Mouse (Mus musculus) spleen, postnatal 10 days (tissue): ENCODE data around the gene Pde4d.

Experiments used
- DNase-seq, 2 experiments: peaks; one replicate each; pipeline ENCODE4 v3.0.0; 2021 to 2022; ENCODE audit warnings: low spot score in 2 of 2

Gene Pde4d

DNA sequence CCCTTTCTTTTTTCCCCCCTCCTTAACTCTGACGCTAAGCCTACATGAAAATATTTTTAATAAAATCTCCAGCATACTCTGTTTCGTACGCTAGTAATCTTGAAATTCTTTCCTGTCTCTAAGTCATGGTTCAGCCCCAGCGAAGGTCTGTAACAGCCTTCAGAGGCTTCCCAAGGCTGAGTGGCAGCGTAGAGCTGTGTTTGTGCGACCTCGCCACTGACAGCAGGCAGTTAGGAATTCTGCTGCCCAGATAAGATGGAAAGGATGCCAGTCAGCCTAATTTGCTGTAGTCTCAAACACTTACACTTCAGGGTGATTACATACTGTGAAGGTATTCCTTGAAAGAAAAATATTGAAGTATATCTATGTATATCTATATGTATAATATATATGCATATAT is 371.5 kb downstream of the Pde4d start:
- no peak for DNase-seq

DNA sequence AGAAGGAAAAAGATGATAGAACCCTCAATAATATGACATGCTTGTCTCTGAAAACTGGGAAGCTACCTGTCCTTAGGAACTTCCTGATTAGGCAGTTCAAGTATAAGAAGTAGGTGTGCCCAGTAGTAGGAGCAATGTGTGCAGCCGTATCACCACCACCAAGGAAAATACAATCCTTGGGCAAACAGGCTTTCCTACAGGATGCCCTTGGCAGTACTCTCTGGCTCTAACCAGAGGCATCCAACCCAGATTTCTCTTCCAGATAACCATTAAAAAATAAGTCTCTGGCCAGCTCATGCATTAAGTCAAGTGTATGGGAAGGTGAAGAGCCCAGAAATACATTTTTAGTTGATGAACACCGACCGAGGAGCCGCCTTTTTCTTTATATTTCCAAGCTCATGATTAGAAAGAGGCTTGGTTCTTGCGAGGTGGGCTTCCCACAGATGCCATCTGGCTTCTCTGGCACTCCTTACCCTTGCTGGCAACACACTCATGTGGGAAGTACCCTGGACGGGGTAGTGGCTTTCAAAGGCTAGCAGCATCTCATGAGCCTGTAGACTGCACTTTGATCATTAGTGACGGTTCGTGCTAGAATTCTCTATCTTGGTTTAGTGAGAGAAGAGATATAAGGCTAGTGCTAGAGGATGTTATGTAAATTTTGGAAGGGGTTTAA is 375.0 kb downstream of the Pde4d start:
- no peak for DNase-seq

DNA sequence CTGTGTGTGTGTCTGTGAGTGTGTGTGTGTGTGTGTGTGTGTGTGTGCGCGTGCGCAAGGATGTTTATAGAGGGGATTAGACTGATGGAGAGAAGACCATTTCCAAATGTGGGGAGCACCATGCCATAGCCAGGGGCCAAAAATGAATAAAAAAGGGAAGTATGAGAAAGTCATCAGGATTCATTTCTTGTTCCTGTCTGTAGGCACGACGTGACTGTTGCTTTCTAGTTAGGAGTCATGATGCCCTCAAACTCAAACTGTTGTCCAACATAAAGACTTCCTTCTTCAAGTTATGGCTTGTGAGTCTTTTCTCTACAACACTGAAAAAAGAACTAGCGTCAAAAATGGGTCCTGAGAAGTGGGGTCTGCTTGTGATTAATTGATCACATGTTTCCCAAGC is 375.8 kb downstream of the Pde4d start:
- DNase-seq, result no peak

DNA sequence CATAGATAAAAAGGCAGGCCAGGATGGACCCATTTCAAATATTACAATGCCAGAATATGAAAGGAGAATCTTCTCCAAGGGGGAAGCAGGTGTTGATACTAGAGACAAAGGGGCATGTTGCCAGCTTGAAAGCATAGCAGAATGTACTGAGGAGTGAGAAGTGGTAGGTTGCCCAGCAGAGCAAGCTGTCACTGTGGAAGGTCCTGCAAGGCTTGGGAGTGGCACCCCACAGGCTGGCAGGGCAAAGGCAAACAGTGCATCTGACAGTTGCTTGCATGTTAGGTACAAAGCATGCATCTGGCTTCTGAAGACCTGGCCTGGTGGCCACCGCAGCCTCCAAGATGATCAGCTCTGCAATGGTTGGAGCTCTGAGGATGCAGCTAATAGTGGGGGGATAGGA is 384.4 kb downstream of the Pde4d start:
- DNase-seq, result no peak

DNA sequence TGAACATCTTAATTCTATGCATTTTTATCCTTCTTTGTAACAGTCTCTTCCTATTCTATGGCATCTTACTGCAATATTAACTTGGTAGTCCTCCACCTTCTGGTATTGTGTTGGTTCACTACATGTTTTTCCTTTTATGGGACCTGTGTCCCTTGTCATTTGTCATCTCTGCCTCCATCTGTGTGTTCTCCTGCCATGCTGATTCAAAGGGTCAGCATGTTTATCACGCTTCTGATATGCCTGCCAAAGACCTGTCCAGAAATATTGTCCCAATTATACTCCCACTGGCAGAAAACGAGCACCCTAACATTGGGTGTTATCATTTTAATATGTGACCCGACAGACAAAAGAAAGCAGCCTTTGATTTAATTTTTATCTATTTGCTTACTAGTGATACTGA is 386.6 kb downstream of the Pde4d start:
- no peak for DNase-seq

DNA sequence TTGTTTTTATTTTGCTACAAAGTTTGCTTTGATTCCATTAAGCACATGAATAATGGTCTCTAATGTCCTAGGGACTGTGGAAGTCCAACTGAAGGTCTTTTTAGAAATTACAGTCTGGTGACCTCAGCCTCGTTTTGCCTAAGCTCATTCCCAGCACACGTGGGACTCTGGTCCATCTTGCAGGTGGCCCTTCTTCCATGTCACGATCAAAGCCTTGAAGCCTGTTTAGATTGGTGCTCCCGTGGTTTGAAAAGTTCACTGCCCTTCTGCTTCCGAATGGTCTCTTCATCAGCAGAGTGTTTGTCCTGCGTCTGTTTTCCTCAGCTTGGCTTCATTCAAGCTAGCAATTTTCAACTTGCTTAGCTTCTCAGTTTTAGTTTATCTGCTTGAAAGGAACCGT is 389.4 kb downstream of the Pde4d start:
- no peak for DNase-seq

DNA sequence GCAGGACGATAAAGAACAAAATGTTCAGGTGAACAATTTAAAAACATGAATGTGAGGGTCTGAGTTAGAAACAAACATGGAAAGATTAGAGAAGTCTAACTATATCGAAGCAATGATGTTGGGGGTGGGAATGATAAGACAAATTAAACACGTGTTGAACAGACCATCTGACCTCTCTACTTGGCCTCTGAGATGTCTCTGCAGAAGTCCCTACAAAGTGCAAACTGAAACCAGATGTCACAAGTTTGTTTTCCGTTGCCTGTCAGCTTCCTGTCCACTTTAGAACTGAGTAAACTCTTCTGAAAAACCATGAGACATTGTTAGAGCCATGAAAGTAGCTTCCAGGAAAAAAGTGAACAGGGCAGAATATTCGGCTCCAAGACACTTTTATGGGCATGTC is 404.3 kb downstream of the Pde4d start:
- DNase-seq, result no peak

DNA sequence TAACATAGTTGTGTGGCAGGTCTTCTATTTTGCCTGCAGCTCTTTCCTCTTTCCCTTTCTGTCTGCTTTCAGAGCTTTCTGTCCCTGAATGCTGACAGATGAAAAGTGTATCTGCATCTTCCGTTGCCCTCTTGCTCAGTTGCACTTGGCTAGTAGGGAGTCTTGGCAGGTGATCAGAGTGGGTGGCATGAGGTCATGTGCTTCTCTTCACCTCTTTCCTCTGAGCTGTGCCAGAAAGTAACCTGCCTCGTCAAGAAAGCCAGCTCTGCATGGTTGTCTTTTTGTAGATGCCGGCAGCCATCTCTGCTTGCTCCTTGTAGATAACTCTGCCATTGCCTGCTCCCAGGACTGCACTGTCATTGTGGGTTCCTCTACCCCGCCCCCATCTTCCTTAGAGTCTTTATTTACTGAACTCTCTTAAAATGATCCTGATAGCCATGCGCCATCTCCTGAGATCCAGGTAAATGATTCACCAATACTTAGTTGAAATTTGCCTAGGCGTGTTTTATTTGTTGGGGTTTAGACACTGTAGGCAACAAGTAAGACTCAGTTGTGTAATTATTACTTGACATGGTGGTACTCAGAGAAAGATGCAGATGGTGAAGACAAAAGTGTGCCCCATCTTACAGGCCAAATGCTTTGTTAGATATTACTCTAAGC is 407.2 kb downstream of the Pde4d start:
- DNase-seq, result no peak

DNA sequence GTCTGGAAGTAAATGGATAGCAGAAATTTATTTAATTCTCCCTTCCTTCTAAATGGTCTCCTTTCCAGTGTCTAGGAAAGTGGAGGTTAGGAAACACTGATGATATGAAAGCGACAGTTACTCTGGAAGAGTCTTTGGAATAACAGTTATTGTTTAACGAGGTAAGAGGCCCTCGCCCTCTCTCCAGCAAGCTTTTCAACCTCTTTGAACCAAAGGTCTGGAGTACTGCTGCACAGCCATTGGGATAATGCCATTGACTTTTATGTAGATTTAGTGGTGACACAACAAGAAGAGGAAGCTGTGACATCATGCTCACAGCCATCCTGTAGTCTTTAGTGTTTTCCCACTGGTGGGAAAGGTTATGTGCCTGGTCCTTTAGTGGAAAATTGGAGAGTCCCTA is 409.6 kb downstream of the Pde4d start:
- DNase-seq, result no peak

DNA sequence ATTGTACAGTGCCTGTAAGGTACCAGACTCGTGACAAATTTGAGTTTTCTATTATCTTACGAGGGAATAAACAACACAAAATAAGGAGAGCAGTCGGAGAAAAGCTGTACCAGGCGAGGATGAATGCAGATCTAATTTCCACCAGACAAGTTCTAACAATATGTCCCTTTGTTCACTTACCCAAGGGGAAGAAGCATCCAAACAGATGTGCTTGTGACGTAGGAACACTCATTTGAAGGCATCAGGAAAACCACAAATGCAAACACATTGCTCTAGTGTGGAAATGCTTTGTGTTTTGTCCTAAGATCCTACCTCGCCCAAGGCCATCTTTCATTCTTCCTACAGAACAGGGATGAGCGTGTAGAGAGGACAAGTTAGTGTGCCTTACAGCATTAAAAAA is 411.0 kb downstream of the Pde4d start:
- DNase-seq, result no peak

DNA sequence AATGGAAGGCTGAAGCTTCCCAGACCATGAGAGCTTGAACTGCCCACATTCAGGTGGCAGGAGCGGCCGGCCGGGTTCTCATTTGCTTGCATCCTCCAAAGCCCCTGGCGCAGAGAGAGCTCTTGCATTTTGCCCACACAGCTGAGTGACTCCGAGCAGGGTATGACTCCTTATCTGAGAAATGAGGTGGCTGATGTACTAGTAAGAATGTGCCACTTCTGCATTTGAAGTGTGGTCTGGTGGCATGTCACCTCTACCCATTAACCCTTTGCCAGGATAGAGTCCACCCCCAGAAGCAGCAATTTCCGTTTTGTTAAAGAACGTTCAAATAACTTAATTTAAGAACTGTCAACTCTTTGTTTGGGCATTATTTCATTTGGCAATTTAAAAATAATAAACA is 412.0 kb downstream of the Pde4d start:
- DNase-seq, result no peak

DNA sequence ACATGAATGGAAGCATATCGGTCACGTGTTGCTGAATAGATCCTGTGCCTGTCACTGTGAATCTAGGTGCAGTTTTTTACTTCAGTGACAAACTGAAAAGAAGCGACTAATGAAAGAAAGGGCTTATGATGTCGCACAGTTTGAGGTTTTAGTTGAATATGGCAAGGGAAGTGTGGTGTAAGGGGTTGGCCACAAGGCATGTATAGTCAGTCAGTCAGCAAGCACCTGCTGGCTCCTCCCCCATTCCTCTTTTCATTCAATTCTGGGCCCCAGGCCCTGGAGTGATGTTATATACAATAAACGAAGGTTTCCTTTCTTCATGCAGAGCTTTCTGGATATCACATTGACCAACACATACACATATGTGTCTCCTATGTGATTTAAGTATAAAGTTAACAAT is 412.4 kb downstream of the Pde4d start:
- no peak for DNase-seq

DNA sequence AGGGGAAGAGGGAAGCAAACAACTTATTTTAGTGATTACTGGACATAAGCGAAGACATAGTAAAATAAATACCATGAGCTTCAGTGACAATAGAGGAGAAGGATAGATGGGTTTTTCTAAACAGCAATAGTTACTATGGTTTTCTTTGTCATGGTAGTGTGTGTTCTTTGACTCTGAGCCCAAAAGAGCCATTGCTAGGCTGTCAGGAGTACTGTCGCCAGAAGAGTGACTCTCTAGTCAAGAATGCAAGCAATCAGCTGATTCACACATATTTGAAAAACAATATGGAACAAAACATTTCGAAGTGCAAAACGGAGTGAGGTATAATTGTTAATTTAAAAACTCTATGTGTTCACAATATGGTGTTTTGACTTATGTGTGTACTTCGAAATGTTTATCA is 450.4 kb downstream of the Pde4d start:
- no peak for DNase-seq

DNA sequence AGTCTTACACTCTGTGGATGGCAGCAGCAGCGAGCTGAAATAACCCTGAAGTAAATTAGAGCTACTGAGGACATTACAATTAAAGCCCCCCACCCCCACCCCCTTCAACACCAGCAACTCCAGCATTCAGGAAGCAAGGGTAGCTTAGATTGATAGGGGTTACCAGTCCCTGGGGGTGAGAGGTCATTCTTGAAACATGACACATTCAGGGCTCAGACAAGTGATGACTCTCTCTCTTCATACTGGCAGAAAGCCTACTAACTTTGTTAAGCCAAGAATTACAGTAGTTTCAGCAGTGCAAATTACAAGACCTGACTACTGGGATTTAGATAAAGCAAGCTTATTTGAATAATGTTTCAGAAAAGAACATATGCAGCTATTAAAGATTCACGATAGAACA is 455.4 kb downstream of the Pde4d start:
- DNase-seq, result no peak

DNA sequence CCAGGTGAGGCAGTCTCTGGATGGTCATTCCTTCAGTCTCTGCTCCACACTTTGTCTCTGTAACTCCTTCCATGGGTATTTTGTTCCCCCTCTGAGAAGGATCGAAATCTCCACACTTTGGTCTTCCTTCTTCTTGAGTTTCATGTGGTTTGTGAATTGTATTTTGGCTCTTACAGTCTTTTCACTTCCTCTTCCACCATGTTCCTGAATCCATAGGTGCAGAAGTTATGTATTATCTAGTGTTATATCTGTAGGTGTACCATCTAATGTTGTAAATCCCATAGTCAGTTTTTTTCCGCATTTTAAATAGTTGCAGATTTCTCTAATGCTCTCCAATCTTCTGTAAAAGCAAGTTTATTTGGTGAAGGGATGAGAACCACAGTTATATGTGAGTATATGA is 459.4 kb downstream of the Pde4d start:
- no peak for DNase-seq

DNA sequence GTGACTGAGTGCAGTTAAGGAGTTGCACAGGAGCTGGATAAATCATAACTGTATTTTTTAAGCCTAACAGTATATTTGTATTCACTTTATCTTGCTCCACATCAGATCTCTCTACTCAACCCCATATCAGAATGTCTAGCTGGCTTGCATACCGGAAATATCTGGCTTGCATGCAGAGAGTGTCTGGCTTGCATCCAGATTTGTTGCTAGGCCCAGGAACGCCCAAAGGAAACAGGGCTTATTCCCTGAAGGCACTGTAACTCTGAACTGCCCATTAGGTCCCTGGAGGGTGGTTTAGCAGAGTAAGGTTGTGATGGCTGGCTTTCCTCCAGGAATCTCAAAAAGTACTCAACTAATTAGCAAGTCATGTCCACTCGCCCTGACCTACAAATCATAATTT is 464.9 kb downstream of the Pde4d start:
- no peak for DNase-seq

DNA sequence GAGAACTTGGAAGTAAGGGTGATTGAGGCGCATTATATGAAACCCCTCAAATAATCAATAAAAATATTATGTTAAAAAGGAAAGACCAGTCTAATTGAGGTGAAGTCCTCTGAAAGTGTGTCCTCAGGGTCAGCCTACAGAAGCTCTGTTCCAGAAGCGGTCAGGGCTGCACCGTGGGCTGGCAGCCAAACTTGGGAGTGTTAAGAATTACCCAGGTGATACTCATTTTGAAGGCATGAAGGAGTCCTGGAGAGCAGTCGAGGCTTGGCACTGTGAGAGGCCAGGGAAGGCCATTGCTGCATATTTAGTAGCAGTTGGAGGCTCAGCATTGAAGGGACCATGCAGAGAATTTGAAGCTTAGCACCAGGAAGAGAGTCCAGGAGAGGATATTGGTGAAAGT is 471.4 kb downstream of the Pde4d start:
- DNase-seq, result no peak

DNA sequence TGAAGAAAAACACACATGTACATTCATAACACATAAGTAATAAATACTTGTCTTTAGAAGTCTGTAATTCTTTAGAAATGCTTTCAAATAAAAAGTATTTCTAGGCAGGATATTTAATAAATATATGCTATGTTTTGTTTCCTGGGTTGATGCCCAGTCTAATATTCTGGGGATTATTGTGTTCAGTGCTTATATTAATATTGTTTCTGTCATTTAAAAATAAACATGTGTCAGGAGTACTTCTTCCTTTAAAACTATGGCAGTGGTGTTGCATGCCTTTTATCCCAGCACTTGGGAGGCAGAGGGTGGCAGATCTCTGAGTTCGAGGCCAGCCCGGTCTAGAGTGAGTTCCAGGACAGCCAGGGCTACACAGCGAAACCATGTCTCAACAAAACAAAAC is 485.1 kb downstream of the Pde4d start:
- DNase-seq, result no peak

DNA sequence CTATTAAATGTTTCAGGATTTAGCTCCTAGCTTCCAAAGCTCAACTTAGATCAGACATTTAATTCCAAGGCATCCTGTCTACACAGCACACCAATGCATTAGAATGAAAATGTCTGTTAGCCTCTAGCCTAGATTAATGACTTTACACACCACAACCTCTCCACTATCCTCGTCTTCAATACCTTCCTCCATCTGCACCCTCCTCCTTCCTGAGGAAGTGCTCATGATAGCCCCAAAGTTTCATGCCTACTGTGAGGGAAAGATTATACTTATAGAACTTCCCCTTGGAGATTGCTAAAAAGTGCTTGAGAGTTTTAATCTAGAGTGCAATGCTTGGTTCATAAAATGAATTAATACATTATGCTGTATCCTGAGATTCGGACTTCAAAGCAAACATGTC is 487.5 kb downstream of the Pde4d start:
- no peak for DNase-seq

DNA sequence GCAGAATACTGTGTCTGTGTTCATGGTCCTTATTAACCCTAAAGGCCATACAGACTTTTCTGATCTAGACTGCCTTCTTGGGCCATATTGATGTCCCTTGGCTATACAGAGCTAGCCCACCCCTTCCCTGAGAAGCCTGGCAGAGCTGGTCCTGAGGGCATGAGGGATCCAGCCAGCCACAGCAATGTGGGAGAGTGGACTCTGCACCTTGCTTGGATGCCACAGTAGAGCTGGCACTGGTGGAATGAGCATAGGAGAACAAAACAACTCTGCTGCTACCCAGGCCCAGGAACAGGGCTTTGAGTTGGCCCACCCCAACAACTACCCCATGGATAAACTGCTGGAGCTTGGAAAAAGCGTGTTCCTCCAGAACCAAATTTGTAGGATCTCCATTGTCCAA is 503.2 kb downstream of the Pde4d start:
- no peak for DNase-seq

DNA sequence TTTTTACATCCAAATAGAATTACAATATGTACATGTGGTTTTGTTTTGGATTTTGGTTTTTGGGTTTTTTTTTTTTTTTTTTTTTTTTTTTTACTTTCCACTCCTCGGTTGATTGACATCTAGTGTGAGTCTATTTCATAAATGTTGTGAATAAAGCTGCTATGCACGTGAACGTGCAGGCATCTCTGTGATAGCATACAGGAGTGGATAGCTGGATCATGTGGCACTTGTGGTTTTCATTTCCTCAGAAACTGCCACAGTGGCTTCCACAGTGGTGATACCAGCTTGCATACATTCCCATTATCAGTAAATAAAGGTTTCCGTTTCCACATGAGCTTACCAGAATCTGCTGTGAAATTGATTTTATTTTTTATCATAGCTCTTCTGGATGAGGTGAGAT is 506.3 kb downstream of the Pde4d start:
- no peak for DNase-seq

DNA sequence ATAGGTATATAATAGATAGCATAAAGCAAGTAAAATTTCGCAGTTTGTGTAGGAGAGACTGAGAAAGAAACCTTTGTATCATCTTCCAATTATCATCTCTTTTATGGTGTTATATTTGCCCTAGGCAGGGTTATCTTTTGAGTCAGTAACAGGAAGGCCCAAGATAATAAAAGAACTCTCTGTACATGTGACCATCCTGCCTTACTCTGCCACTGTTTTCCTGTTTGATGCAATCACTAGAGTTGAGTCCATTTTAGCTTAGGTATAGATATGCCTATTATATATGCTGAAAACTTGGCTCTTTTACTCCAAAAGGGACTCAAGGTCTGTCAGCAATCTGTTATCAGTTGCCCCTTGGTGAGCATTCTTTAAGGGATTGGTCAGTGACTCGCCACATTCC is 514.3 kb downstream of the Pde4d start:
- DNase-seq, result no peak

DNA sequence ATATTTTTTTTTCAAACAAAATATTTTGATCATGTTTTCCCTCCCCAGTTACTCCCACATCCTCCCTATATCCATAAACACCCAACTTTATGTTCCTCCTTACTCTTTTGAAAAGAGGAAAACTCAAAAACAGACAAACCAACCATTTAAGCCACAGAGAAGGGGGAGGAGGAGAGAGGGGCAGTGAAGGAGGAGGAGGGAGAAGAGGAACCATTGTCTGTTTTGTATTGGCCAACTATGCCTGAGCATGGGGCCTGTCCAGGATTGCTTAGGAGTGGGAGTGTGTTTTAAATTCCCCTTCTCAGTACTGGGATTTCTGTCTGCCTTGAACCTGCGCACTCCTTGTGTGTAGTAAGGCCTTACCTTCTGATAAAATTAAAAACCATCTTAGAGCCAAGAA is 531.4 kb downstream of the Pde4d start:
- no peak for DNase-seq

DNA sequence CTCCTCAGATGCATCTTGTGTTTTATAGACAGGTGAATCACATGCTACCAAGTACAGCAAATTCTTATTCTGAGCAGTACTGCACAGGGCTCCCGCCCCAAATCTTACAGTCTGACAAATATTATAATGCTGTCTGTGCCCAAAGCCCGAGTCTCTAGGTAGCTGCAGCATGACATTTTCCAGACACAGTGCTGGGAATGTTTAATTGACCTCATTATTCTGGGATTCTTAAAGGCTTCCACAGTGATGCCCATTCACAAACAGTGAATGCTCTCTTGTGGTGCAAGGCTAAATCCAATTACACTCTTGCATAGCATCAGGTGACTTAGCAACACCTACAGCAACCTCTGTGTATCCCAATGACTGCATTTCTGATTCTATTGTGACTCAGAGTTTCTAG is 549.0 kb downstream of the Pde4d start:
- DNase-seq, result no peak
